ENCODE assay signal across 28 mouse cellular contexts in the genomic region with DNA sequence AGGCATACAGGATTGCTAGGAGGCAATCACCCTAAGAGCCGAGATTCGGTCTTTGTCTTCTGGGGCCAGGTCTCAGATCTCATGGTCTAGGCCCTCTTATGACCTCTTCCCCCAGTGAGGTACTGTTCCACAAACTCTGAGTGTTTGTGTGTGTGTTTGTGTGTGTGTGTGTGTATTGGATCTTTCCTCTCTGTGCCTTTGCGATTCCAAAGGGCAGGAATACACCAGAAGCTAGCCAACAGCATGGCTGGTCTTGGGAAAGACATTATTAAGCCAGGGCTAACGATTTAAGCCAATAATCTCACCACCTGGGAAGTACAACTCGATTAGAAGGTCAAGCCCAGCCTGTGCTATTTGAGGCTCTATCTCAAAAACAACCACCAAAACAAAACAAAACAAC. TPM values are rescaled to one million over a fixed set of nuclear protein-coding genes. Genes with fewer than 3 reads are reported as not detected.
DNase-seq lines count a peak whose midpoint lies in the region; ATAC-seq lines count a peak whose summit lies in the region.
"Had no signal": no experiment of that assay in that cellular context is flagged by ENCODE, and none has a peak within 500 bp of the region (broad histone marks: within the 10 kb centered on the region; RNA-seq: fewer than 3 reads in every experiment).

No protein-coding gene starts in this region.

- H3K27me3 ChIP-seq in kidney, embryonic 15.5 days = no peaks in the 10 kb centered on the region
- H3K27me3 ChIP-seq in liver, embryonic 13.5 days = no peaks in the 10 kb centered on the region
- no peaks in the 10 kb centered on the region for H3K27me3 ChIP-seq in liver, embryonic 12.5 days (replicated peaks)
- no peaks in the 10 kb centered on the region for H3K27me3 ChIP-seq in liver, embryonic 16.5 days (ENCODE audit: control insufficient read depth, insufficient read depth, low read depth, low read length)
- H3K27me3 ChIP-seq: embryonic facial prominence, embryonic 13.5 days; forebrain, embryonic 15.5 days; hindbrain, embryonic 15.5 days; limb, embryonic 12.5 days; neural tube, embryonic 12.5 days had no signal

- peak; percentile 73 for DNase-seq in heart, adult 11 months
- DNase-seq in heart, adult 8-10 months (ENCODE audit: low spot score) = no peak
- no peak for DNase-seq in kidney, postnatal 25 days
- DNase-seq in liver, embryonic 13.5 days = no peak
- DNase-seq: adrenal gland, postnatal 14 days; cerebellum, adult 11-12 months; cerebellum, adult 9-11 months; lung, adult 18-20 months; lung, postnatal 4 days; right cerebral cortex, adult 18-20 months; spleen, adult 18-20 months; thymus, postnatal 25 days had no signal

- WGBS in kidney, embryonic 15.5 days = 75% methylated on average over 5 of the region's 5 CpGs
- WGBS in liver, embryonic 13.5 days (ENCODE audit: insufficient replicate concordance) = 73% methylated on average over 5 of the region's 5 CpGs
- WGBS in liver, embryonic 12.5 days (ENCODE audit: insufficient replicate concordance) = 77% methylated on average over 5 of the region's 5 CpGs
- 73% methylated on average over 5 of the region's 5 CpGs for WGBS in liver, embryonic 16.5 days (ENCODE audit: insufficient replicate concordance)

- H3K27ac ChIP-seq in kidney, embryonic 15.5 days = peak overlapping the region; percentile 62; the same call in 1 of the 2 replicates
- H3K27ac ChIP-seq in liver, embryonic 13.5 days = peak overlapping the region; percentile 18; the same call in 1 of the 2 replicates
- no peak overlapping the region for H3K27ac ChIP-seq in liver, embryonic 12.5 days
- 0 out of 2 replicates have a peak overlapping the region, but pooled peaks have one; percentile 17 for H3K27ac ChIP-seq in liver, embryonic 16.5 days (ENCODE audit: low read length)
- H3K27ac ChIP-seq: embryonic facial prominence, embryonic 13.5 days; forebrain, embryonic 10.5 days; forebrain, embryonic 15.5 days; heart, embryonic 10.5 days; hindbrain, embryonic 15.5 days; layer of hippocampus, adult 2 months; left cerebral cortex, adult 2 months; limb, embryonic 12.5 days; neural tube, embryonic 12.5 days had no signal

- no peak overlapping the region for H3K4me2 ChIP-seq in kidney, embryonic 15.5 days
- no peak overlapping the region for H3K4me2 ChIP-seq in liver, embryonic 13.5 days
- no peak overlapping the region for H3K4me2 ChIP-seq in liver, embryonic 12.5 days
- no peak overlapping the region for H3K4me2 ChIP-seq in liver, embryonic 16.5 days (ENCODE audit: low read depth, low read length)
- H3K4me2 ChIP-seq: embryonic facial prominence, embryonic 13.5 days; forebrain, embryonic 15.5 days; hindbrain, embryonic 15.5 days; limb, embryonic 12.5 days; neural tube, embryonic 12.5 days had no signal

- H3K9ac ChIP-seq in kidney, embryonic 15.5 days = no peak overlapping the region
- no peak overlapping the region for H3K9ac ChIP-seq in liver, embryonic 13.5 days
- H3K9ac ChIP-seq in liver, embryonic 12.5 days = no peak overlapping the region
- H3K9ac ChIP-seq in liver, embryonic 16.5 days (ENCODE audit: low read depth, low read length) = no peak overlapping the region
- H3K9ac ChIP-seq: embryonic facial prominence, embryonic 13.5 days; forebrain, embryonic 15.5 days; hindbrain, embryonic 15.5 days; limb, embryonic 12.5 days; neural tube, embryonic 12.5 days had no signal

- H3K4me3 ChIP-seq in kidney, embryonic 15.5 days (replicated peaks) = no peak overlapping the region
- H3K4me3 ChIP-seq in liver, embryonic 13.5 days (replicated peaks) = no peak overlapping the region
- no peak overlapping the region for H3K4me3 ChIP-seq in liver, embryonic 12.5 days
- H3K4me3 ChIP-seq in liver, embryonic 16.5 days (ENCODE audit: low read depth, low read length) = no peak overlapping the region
- H3K4me3 ChIP-seq: embryonic facial prominence, embryonic 13.5 days; forebrain, embryonic 10.5 days; forebrain, embryonic 15.5 days; heart, embryonic 10.5 days; hindbrain, embryonic 15.5 days; layer of hippocampus, adult 2 months; left cerebral cortex, adult 2 months; limb, embryonic 12.5 days; myocyte; neural tube, embryonic 12.5 days had no signal

- H3K4me1 ChIP-seq in kidney, embryonic 15.5 days = peaks cover 19% of the 10 kb centered on the region
- H3K4me1 ChIP-seq in liver, embryonic 13.5 days (replicated peaks) = peaks cover 76% of the 10 kb centered on the region
- H3K4me1 ChIP-seq in liver, embryonic 12.5 days = peaks cover 69% of the 10 kb centered on the region
- H3K4me1 ChIP-seq in liver, embryonic 16.5 days (ENCODE audit: control insufficient read depth, low read depth, low read length) = peaks cover 18% of the 10 kb centered on the region
- H3K4me1 ChIP-seq: embryonic facial prominence, embryonic 13.5 days; forebrain, embryonic 15.5 days; hindbrain, embryonic 15.5 days; limb, embryonic 12.5 days; neural tube, embryonic 12.5 days had no signal

- 0 out of 2 replicates have a peak, but pooled peaks cover 6% of the 10 kb centered on the region for H3K36me3 ChIP-seq in kidney, embryonic 15.5 days
- peaks cover 58% of the 10 kb centered on the region for H3K36me3 ChIP-seq in liver, embryonic 13.5 days
- peaks cover 56% of the 10 kb centered on the region for H3K36me3 ChIP-seq in liver, embryonic 12.5 days
- peaks cover 2% of the 10 kb centered on the region; the same call in 1 of the 2 replicates for H3K36me3 ChIP-seq in liver, embryonic 16.5 days (ENCODE audit: control insufficient read depth, insufficient read depth)
- H3K36me3 ChIP-seq: forebrain, embryonic 15.5 days; hindbrain, embryonic 15.5 days; neural tube, embryonic 12.5 days had no signal

- no peak for ATAC-seq in kidney, embryonic 15.5 days (replicated peaks; ENCODE audit: low FRiP score)
- no peak for ATAC-seq in liver, embryonic 13.5 days (ENCODE audit: low read depth)
- ATAC-seq in liver, embryonic 12.5 days = no peak
- ATAC-seq in liver, embryonic 16.5 days (ENCODE audit: low read depth) = no peak
- no peak for ATAC-seq in megakaryocyte, adult 5-6 weeks (ENCODE audit: poor library complexity, severe bottlenecking)
- ATAC-seq: forebrain, embryonic 15.5 days; inflammation-experienced regulatory T-cells, adult 6 months; lung, postnatal 0 days had no signal

- no peaks in the 10 kb centered on the region for H3K9me3 ChIP-seq in kidney, embryonic 15.5 days (replicated peaks)
- no peaks in the 10 kb centered on the region for H3K9me3 ChIP-seq in liver, embryonic 13.5 days (replicated peaks)
- H3K9me3 ChIP-seq in liver, embryonic 12.5 days (replicated peaks) = no peaks in the 10 kb centered on the region
- H3K9me3 ChIP-seq in liver, embryonic 16.5 days (replicated peaks; ENCODE audit: control insufficient read depth, low read length) = no peaks in the 10 kb centered on the region
- H3K9me3 ChIP-seq: embryonic facial prominence, embryonic 13.5 days; forebrain, embryonic 10.5 days; forebrain, embryonic 15.5 days; heart, embryonic 10.5 days; hindbrain, embryonic 15.5 days; limb, embryonic 12.5 days; neural tube, embryonic 12.5 days had no signal

RNA-seq across cellular contexts. Expression of a gene that starts 23.3 kb away (rescaled TPM):
- 10 to 100 TPM; 53.9 to 60.3 (median 57.4) TPM for total RNA-seq in heart, adult 8-10 months (2022)
- polyA plus RNA-seq in kidney, embryonic 15.5 days (2015; fragmentation: Nextera tagmentation; extraction: Ambion mirVana) = 46.3 and 46.4 TPM in 2 replicates
- 29.9 and 33.8 TPM in 2 replicates for polyA plus RNA-seq in liver, embryonic 13.5 days (2015; fragmentation: Nextera tagmentation; extraction: Ambion mirVana)
- polyA plus RNA-seq in liver, embryonic 12.5 days (2016; fragmentation: Nextera tagmentation; extraction: Ambion mirVana) = 39.6 and 40.0 TPM in 2 replicates
- polyA plus RNA-seq in liver, embryonic 16.5 days (2015; fragmentation: Nextera tagmentation; extraction: Ambion mirVana) = 29.7 and 32.6 TPM in 2 replicates
- total RNA-seq in megakaryocyte, adult 5-6 weeks (2015) = 75.4 and 79.4 TPM in 2 replicates
- total RNA-seq in megakaryocyte, adult 5-6 weeks (2017) = 46.4 and 57.4 TPM in 2 replicates
